Mouse (Mus musculus): ENCODE results near the gene Rgs9. TPM values are rescaled to one million over a fixed set of nuclear protein-coding genes. Genes with fewer than 3 reads are reported as not detected.
A peak's percentile ranks its signal among the peaks of the same experiment; 100 is the strongest.
"Not testable (repeated sequence)": the region's sequence is repeated elsewhere in the genome, so short reads cannot be mapped to it uniquely, and the experiment has no call there.

Rgs9 gene
- total RNA-seq, 2 experiments from 2014 or later: 0.09 TPM; not detected in 1

DNA sequence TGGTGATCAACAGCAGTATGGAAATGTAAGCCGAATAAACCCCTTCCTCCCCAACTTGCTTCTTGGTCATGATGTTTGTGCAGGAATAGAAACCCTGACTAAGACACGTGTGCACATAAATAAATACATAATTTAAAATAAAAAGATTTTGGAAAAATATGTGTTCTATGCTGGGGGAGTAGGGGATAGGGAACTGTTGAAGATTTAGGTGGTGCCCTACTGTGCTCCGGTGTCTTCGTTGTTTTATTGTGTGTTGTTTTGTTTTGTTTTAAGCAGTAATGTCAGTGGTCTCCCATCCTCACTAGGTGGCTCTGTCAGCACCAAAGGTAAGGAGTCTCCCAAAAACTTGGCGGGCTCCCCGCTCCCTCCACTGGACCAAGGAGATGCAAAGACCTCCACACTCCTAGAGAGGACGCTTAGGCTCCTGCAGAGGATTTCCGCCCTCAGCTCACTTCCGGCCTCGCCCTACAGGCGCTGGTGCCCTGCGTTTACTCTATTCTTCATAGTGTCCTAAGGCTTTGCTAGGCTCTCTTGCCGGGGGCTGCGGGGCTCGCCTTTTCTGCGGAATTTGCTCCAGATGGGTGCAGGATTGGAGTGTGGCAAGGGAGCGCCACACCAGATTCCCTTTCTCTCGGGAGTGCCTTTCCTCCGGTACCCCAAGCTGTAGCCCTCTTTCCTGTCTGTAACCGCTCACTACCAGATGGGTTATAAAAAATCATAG lies 14.1 kb upstream of the Rgs9 start:
- ATAC-seq (ENCODE audit: poor library complexity, severe bottlenecking): peak; percentile 96

DNA sequence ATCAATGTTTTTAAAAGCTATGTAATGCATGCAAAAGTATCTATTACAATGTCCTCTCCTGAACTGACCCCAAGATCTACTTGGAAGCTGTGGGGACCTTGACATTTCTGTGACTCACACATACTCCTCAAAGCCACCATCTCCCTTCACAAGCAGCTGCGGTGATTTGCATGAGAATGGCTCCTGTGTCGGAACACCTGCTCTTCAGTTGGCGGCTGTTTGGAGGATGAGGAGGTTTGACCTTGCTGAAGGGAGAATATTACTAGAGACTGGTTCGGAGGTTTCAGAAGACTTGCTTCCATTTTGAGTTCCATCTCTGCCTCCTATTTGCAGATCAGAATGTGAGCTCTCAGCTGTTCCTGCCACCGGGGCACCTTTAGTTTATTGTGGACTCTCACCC lies 7.8 kb upstream of the Rgs9 start:
- no peak for ATAC-seq (ENCODE audit: poor library complexity, severe bottlenecking)

DNA sequence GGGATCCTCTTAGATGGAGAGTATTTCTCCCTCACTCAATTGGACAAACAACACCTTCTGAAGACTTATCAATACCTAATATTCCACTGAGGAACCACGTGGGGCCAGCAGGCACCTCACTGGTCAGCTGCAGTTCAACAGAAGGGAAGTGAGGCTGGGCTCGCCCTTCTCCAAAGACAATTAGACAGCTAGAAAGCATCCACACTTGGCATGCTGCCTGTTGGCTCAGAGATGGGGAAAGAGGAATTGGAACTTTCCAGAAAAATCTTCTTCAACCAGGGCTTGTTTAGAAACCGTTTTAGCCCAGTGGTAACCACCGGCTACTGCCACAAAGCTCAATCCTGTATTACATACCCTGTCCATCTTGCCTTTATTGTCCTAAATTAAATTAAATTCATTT lies 4.4 kb upstream of the Rgs9 start:
- ATAC-seq (ENCODE audit: poor library complexity, severe bottlenecking): peak; percentile 42

DNA sequence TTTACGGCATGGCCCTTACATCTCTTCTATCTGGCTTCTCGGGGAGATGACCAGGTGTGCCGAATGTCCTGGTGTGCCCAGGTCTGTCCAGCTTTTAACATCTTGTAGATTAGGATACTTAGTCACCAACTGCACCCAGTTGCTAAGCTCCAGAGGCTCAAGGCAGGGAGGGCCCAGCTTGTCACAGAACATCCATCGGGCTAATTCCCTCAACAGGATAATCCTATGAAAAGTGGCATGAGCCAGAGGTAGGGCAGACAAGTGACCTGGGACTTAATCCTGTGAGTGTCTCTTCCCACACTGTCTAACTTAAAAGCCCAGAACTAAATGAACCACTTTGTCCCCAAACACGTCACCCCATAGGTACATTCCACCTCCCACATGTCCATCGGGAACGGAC lies 898 bp downstream of the Rgs9 start:
- ATAC-seq (ENCODE audit: poor library complexity, severe bottlenecking): no peak

DNA sequence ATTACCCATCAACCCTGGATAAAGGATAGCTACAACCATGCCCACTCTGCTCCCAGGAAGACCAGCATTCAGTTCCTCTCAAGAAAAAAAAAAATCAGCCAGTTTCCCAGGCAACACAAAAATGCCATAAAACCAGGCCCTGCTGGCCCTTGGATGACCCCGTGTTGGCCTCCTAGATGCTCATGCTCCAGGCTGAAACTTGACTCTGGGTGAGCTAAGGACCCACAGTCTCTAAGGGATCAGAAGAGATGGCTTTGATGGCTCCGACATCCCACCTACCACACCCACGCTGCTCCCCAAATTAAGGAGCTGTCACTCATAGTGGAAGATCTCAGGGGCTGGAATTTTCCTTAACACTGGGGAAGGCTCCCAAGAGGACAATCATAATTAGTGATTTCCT lies 5.9 kb downstream of the Rgs9 start:
- no peak for ATAC-seq (ENCODE audit: poor library complexity, severe bottlenecking)

DNA sequence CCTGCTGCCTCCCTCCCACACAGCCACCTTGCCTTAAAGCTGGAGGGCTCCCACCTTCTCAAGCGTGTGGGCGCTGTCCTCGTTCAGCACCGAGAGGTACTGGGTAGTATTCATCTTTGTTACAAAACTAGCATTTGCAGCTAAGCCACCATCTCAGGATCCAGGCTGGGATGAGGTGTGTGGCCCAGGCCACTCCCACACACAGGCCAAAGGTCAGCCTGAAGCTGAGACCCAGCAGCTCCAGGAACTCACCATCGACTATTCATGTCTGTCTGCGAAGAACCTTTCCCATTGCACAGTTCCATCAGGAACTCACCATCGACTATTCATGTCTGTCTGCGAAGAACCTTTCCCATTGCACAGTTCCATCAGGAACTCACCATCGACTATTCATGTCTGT lies 8.6 kb downstream of the Rgs9 start:
- not testable (repeated sequence) for ATAC-seq (ENCODE audit: poor library complexity, severe bottlenecking)

DNA sequence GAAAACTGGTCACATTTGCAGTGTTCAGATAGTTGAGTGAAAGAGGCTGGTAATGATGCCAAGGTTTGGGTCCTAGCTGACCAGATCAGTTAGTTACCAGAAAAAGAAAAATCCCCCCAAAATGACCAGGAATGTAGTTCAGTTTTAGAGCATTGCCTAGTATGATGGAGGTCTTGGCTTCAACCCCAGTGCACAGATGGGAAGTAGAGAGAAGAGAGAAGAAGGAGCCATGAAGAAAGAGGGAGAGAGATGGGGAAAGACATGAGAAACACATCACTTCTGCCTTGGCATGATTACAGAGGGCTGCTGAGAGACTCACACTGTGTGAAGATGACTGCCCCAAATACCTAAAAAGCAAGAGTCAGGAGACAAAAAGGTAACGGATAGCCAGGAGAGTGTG lies 13.1 kb downstream of the Rgs9 start:
- ATAC-seq (ENCODE audit: poor library complexity, severe bottlenecking): no peak

DNA sequence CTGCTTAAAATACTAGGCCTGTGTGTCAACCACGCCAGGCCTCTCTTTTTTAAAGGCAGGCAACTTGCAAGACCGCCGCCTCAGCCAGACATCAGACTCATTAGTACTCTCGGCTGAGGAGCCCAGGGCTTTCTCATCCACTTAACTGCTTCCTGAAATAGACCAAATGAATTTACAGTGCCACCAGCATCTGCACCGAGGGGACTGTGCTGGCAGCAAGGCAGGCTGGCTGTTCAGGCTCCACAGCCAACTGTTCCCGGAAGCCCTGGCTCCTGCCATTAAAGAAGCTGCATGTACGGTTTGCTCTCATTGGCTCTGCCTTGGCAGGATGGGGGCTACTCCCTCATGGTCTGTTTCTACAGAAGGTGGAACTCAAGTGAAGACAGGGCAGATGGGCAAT lies 19.7 kb downstream of the Rgs9 start:
- ATAC-seq (ENCODE audit: poor library complexity, severe bottlenecking): no peak

DNA sequence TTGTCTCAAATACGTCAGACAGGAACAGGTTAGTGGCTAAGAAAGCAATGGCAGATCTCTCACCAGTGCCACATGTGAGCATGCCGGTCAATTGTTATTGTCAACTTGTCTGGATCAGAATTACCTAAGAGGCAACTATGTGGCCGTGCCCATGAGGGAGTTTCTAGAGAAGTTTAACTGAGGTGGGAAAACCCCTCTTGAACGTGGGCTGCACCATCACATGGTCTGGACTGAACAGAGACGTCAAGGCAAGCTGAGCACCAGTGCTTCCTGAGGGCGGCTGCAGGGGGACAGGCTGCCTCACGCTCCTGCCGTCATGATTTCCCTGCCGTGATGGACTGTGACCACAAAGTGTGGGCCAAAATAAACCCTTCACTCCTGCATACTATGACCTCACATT lies 26.5 kb downstream of the Rgs9 start:
- ATAC-seq (ENCODE audit: poor library complexity, severe bottlenecking): no peak

DNA sequence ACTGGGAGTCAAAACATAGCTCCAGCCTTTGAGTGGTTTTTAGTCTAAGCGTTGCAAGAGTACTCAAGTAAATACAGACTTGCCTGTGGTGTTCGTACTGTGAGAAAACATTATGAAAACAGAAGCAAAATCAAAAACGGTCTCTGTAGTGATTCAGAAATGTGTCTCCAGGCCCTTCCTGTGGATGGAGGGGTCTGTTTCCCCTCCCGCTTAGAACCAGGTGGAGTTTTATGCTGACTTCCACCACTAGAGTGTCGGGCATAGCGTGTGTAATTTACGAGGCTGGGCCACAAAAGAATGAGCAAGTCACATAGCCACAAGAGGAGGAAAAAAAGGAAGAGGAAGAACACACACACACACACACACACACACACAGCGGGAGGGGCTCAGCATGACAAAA lies 27.6 kb downstream of the Rgs9 start:
- peak; percentile 56 for ATAC-seq (ENCODE audit: poor library complexity, severe bottlenecking)

DNA sequence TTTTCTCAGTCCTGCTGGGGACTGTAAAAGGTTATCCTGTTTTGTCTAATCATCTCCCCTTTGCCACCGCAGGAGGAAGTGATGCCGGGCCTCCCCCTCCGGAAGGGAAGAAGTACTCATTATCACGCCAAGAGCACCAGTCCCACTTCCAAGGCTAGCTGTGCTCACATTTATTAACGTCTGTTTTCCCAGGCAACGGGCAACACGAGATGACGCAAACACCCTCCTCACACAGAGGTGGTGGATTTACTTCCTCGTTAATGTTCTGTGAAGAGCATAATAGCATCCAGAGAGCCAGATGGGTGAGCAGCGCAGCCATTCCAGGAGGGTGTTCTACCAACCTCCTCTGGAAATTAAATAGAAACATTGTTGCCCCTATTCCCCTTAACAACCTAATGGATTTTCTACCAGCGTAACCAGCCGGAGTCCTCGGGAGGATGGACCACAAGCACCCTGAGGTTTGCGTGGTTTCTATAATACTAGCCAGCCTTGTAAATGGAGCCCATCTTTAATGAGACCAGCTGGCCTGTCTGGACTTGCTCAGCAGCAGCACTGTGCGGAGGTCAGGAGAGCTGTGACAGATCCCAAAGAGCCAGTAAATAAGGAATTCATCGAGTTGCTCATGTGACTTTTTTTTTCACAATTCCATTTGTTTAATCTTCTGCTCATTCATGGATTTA lies 28.1 kb downstream of the Rgs9 start:
- ATAC-seq (ENCODE audit: poor library complexity, severe bottlenecking): peak; percentile 73

DNA sequence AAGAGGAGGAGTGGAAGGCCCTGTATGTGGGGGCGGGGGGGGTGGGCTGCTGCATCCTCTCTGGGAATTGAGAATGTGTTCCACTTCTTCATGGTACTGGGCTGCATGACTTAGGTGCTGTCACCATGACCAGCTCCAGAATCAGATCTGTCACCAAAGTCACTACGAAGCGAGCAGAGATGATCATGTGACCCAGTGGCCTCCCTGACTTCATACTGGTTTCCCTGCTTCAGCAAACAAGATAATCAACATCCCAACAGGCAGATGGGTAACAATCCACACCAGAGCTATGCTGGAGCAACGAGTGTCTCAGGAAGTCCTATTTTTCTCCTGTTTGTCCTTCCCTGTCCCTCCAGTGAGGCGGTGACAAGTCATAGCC lies 28.7 kb downstream of the Rgs9 start:
- 0 out of 2 replicates have a peak, but pooled peaks have one; percentile 11 for ATAC-seq (ENCODE audit: poor library complexity, severe bottlenecking)

DNA sequence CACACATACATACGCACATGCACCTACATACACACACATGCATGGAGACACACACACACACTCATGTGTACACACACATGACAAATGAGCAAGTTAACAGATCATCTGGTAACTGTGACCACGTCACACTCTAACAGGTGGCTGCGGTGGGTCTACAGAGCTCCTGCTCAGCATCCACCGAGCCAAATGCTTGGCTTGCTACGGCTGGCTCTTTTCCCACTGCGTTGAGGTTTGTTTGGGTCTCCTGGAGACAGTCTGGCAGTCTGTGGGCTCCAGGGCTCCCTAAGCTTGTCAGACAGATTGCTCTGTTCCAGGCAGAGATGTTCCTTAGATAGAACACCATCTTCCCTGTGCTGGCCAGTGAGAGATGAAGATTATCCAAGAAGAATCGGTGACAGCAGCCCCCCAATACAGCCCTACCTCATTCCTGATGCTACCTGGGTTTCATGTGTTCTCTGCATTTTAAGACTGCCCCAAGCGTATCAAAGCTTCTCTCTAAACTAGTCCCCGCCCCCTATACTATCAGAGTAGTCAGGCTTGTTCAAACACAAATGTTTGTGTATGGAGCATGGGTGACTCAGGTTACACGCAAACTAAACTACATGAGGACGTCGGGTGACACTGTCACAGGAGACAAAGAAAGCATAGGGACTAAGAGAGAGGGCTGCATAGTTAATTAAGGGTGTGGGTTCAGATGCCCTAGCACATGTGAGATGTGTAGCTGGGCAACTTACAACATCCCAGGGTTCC lies 31.6 kb downstream of the Rgs9 start:
- ATAC-seq (ENCODE audit: poor library complexity, severe bottlenecking): no peak

DNA sequence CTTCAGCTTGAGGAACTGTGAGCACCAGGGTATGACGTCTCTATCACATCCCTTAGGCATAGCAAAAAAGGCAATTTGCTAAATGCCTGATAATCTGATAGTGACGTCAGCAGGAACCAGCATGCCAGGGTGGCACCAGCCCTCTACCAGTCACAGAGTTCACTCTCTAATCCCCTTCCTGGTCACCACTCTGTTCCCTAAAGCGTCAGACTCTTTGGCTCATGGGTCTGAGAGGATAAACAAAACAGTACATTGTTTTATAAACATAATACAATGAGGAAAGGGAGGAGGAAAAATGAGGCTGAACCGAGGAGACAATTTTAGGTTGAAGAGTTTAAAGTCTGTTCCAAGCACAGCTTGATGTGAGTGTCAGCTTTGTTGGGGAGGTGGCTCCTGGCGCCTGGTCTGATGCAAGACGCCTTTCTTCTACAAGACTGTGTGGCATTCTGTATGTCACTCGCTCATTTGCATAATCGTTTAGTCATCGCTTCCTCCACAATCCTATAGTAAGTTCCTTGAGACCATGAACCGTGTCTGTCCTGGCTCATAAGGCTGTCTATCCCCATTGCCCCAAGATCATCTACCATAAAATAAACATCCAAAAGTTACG lies 33.7 kb downstream of the Rgs9 start:
- ATAC-seq (ENCODE audit: poor library complexity, severe bottlenecking): peak; percentile 44; the same call in 1 of the 2 replicates

DNA sequence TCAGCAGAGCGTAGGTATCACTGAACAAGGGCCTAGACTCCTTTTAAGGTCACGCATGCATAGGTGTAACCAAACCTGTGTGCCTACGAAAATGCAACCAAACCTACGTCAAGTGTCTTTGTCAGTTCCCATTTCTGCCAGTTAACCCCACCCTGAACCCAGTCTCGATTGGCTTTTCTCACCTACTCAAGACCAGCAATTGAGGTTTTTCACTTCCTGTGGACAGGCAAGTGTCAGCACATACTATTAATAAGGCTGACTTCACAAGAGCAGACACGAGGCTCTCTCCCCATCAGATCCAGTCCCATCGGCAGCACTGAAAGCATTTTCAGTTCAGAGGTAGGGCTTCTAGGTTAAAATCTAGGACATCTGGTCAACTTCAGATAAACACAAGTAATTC lies 37.4 kb downstream of the Rgs9 start:
- peak; percentile 54; the same call in 1 of the 2 replicates for ATAC-seq (ENCODE audit: poor library complexity, severe bottlenecking)

DNA sequence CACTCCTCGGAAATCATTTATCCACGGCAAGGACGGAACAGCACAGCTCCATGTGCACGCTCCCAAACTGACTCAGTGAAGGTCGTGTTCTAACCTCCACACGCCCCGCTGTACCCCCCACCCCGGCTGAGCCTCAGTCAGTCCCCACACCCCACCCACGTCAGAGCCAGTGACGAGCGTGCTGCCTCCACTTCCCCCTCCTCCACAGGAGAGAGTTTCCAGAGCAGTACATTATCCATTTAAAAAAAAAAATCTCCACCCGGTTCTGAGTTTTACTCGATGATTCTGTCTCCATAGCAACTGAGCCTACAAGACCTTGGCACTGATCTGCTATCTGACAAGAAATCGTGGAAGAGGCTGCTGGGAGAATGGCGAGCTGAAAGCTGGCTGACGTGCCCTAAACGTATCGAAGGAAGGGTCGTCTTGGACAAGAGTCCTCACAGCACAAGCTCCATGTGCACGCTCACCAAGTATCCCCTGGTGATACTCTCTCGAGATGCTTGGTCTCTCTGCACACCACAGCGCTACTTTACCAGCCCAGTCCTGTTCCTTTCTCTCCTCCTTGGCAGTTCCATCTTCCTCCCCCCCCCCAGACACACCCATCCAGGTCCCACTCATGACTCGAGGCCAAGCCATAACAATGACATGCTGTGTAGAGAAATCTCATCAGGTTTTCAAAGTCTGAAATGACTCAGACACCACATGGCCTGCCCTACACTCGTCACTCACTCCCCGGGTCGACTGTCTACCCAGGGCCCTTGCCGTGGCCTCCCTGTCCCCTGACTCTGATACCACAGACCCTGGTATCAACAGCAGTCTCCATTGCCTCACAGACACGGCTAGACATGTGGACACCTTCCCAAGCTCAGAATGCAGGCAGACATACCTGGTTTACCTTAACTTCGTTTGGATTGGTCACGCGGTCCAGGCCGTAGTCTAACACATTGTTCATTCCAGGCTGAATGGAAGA lies 38.7 kb downstream of the Rgs9 start:
- ATAC-seq (ENCODE audit: poor library complexity, severe bottlenecking): no peak

DNA sequence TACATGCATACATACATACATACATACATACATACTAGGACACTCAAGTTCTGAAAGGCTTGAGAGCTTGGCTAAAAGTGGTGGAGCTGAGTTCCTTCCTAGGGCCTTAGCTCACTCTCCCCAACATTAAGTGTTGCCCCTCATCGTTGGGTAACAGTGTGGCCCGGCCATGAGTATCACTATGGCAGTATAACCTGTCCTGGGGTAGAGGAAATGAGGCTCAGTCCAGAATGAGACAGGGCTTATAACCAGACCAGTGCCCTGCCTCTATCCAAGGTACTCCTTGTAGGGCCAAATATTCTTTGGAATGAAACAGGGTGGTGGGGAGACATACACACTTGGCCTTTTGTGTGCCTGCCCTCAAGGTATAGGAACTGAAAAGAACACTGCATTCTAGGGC lies 40.1 kb downstream of the Rgs9 start:
- no peak for ATAC-seq (ENCODE audit: poor library complexity, severe bottlenecking)

DNA sequence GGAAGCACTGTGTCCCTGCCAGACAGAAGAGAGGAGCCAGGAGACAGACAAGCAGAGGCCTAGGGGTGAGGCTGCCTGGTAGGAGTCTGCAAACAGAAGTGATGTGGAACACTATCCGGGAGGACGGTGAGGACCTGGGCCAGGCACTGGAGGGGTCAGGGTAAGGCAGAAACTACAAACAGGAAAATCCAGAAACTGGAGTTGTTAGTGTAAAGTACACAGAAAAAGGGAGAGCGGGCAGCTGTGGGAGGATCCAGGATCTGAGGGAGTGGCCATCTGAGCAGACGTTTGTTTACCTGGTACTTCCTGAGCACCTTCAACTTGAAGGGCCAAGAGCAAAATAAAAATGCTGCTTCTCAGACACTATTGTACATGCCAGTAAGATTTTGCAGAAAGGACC lies 42.9 kb downstream of the Rgs9 start:
- ATAC-seq (ENCODE audit: poor library complexity, severe bottlenecking): no peak

DNA sequence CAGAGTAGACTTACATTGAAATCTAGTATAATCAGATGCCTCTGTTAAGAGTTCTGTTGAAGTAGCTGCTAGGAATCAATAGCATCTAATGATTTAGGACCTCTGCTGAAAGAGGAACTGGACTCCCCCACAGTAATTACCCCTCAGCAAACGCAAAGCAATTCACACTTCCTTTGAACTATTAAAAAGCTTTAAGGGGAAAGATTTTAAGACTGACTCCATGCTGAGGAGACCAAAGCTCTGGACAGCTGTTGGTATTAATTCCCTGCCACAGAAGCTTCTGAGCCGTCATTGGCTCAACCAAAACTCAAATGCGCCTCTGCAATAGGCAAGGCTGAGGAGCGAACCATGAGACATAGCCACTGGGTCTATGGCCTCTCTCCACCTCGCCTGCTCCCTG lies 45.4 kb downstream of the Rgs9 start:
- no peak for ATAC-seq (ENCODE audit: poor library complexity, severe bottlenecking)

DNA sequence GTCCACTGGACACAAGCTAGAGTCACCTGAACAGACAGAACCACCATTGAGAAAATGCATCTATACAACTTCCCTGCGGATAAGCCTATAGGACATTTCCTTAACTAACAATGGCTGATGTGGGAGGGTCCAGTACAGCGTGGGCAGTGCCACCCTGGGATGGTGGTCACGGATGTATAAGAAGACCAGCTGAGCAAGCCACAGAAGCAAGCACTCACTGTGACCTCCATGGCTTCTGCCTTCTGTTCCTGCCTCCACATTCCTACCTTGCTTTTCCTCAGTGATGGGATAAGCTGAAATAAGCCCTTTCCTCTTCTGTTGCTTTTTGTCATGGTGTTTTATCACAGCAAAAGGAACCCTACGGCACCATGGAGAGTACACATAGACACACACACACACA lies 47.4 kb downstream of the Rgs9 start:
- ATAC-seq (ENCODE audit: poor library complexity, severe bottlenecking): no peak

Data from megakaryocyte, adult 5-6 weeks (primary cell).